Mouse (Mus musculus): ENCODE data around the gene Zbtb17. TPM values are rescaled to one million over a fixed set of nuclear protein-coding genes. Genes with fewer than 3 reads are reported as not detected.

Gene Zbtb17
- polyA plus RNA-seq, 1 experiment from 2014 or later, result 48.7 TPM

DNA sequence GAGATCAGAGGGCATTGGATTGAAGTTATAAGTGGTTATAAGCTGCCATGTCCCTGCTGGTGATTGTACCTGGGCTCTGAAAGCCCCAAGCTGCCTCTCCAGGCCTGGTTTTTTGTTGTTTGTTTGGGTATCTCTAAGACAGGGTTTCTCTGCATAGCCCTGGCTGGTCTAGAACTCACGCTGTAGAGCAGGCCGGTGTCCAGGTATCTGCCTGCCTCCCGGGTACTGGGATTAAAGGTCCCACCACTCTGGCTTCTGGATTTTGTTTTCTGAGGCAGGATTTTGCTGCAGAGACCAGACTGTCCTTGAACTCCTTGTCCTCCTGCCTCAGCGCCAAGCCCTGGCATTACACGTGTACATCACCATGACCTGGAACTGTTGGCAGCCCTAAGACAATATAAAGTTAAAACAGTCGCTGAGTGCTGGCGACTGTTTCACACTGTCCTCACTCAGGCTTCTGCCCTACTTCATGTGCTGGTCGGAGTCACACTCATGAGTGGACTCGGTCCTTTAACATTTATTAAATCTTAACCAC lies 7.5 kb downstream of the Zbtb17 start:
- Histone ChIP-seq H3K27me3 (no peaks in the 10 kb centered on the region), H3K4me3 (no peak overlapping the region), H3K4me1 (peaks cover 13% of the 10 kb centered on the region; the same call in 1 of the 2 replicates), H3K27ac (no peak overlapping the region), H3K9me3 (no peaks in the 10 kb centered on the region), H3K36me3 (peaks cover 68% of the 10 kb centered on the region), H3K4me2 (replicated peaks) (no peak overlapping the region), H3K9ac (no peak overlapping the region)
- WGBS, result 93% methylated on average over 9 of the region's 9 CpGs
- ATAC-seq (ENCODE audit: low FRiP score, low read depth), result no peak

DNA sequence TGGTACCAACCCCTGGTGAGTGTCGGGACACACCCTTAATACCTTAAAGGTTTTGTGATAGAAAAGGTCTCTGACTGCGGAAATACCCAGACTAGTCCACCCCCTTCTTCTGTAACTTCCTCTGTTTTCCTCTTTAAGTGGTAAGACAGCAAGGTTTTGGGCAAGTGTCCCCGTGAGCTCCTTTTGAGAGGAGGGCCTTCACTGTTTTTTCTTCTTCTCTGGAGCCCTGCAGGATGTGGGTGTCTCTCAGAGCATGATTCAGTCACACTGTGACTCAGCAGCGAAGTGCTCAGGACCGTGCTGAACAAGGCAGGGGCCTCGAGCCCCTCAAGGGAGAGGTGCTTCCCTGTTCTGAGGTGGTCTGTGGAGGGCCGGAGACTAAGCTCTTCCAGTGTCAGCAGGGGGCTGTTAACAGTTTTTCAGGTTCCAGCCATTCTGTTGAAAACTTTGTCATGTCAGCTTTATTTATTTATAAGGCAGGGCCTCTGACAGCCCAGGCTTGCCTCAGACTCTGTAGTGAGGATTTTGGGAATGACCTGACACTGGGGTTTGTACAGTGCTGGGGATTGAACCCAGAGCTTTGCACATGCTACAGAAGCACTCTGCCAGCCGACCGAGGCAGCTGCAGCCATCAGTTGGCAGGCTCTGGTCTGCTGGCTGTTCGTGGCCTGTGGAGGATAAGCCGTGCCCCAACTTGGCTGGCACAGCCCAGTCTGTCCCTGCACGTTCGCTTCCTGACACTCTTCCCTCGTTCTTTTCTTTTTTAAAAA lies 10.3 kb downstream of the Zbtb17 start:
- WGBS, result 82% methylated on average over 14 of the region's 14 CpGs
- Histone ChIP-seq H3K27ac (no peak overlapping the region; the same call in 1 of the 2 replicates), H3K9me3 (no peaks in the 10 kb centered on the region)

DNA sequence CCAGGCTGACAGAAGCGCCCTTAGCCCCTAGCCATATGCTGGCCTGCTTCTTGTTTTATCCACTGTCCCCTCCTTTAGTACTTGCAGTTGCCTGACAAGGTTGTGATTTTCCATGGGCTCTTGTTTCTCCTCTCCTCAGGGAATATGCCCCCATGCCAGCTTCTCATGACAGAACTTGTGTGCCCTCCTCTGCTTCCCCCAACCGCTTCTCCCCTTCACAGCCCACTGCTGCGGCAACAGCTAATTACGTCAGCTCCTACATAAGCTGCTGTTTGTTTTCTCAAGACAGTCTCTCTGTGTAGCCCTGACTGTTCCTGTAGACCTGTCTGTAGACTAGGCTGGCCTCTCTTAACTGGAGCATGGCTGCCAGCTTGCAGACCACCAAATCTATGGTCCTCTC lies 11.1 kb downstream of the Zbtb17 start:
- Histone ChIP-seq H3K27ac (no peak overlapping the region), H3K36me3 (peaks cover 44% of the 10 kb centered on the region), H3K9me3 (no peaks in the 10 kb centered on the region), H3K4me1 (peaks cover 29% of the 10 kb centered on the region), H3K4me3 (no peak overlapping the region), H3K4me2 (replicated peaks) (no peak overlapping the region), H3K9ac (no peak overlapping the region), H3K27me3 (no peaks in the 10 kb centered on the region)
- no peak for ATAC-seq (ENCODE audit: low FRiP score, low read depth)
- 69% methylated on average over 4 of the region's 4 CpGs for WGBS

More for the DNA sequence above, 10.3 kb downstream of the Zbtb17 start:
- Histone ChIP-seq H3K4me3 (no peak overlapping the region), H3K4me1 (peaks cover 29% of the 10 kb centered on the region), H3K9ac (no peak overlapping the region), H3K4me2 (replicated peaks) (no peak overlapping the region), H3K27me3 (no peaks in the 10 kb centered on the region), H3K36me3 (peaks cover 44% of the 10 kb centered on the region)
- ATAC-seq (ENCODE audit: low FRiP score, low read depth), result no peak

DNA sequence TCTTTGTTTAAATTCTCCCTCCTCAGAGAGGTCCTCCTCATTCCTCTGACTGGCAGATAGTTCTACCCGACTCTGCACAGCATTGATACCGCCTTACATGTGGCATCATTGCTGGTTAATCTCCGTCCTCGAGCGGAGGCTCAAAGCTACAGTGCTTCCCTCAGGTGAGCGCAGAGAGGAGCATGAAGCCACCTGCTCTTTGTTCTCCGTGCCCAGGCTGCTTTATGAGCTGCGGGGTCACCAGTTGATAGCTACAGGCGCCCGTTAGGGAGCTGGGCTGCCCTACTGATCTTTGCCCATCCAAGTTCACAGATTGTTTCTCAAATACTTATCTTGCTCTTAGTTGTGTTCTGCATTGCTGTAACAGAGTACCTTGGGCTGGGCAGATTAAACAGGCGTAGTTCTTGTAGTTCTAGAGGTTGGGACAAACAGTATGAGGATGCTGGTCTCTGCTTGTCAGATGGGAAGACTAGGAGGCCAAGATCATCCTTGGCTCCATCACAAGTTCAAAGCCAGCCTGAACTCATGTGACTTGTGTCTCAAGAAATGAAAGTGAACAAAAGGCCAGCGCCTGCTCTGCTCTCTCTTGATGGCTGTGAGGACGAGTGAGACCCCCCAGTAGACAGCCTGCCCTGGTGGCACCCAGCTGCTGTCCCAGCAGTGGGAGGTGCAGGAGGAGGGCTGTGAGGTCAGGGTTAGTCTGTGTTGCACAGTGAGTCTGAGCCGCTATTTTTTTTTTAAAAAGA lies 11.9 kb downstream of the Zbtb17 start:
- Histone ChIP-seq H3K36me3 (peaks cover 49% of the 10 kb centered on the region), H3K9ac (no peak overlapping the region), H3K27ac (no peak overlapping the region), H3K4me3 (no peak overlapping the region), H3K4me1 (peaks cover 29% of the 10 kb centered on the region), H3K4me2 (replicated peaks) (no peak overlapping the region), H3K27me3 (no peaks in the 10 kb centered on the region), H3K9me3 (no peaks in the 10 kb centered on the region)
- ATAC-seq (ENCODE audit: low FRiP score, low read depth), result no peak
- WGBS, result 93% methylated on average over 14 of the region's 14 CpGs

DNA sequence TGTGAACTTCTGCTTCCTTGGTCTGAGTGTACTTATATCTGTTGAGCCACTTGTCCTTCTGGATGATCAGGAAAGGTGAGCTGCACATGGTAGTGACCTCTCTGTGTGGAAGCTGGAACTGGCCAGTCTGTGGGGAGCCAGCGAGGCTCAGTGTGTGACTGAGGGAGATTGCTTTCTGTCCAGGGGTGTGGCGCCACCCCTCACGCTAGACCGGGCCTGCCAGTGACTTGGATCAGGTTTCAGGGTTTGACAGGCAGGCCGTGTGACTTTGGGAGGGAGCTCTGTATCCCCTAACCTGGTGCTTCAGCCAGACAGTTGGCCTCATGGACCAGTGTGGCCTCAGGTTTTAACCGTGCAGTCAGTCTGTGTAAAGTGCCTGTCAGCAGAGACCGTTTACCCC lies 13.8 kb downstream of the Zbtb17 start:
- no peaks in the 10 kb centered on the region for H3K9me3 ChIP-seq
- H3K4me1 ChIP-seq, result peaks cover 29% of the 10 kb centered on the region
- H3K4me2 ChIP-seq (replicated peaks), result peak overlapping the region; percentile 28
- 18% methylated on average over 7 of the region's 7 CpGs for WGBS
- no peaks in the 10 kb centered on the region for H3K27me3 ChIP-seq
- peaks cover 47% of the 10 kb centered on the region for H3K36me3 ChIP-seq
- H3K4me3 ChIP-seq, result no peak overlapping the region
- H3K27ac ChIP-seq, result peak overlapping the region; percentile 65; the same call in 1 of the 2 replicates
- peak overlapping the region; percentile 14; the same call in 1 of the 2 replicates for H3K9ac ChIP-seq
- ATAC-seq (ENCODE audit: low FRiP score, low read depth), result peak; percentile 43; the same call in 1 of the 2 replicates

DNA sequence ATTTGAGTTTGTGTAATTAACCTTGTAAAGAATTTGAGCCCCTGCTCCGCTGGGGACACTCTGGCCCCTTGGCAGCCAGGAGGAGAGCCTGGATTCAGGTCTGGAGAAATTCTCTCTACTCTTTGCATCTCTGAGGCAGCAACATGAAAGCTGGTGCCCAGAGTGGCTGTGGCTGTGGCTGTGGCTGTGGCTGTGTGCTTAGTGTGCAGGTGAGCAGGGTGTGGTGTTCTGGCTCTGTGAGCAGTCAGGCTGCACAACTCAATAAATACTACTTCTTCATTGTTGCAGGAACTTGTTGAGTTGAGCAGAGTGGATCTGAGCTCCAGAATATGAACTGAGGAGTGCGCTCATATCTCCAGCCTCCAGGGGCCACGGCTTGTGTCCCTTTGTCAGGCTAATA lies 14.4 kb downstream of the Zbtb17 start:
- Histone ChIP-seq H3K36me3 (peaks cover 52% of the 10 kb centered on the region), H3K9me3 (no peaks in the 10 kb centered on the region), H3K9ac (no peak overlapping the region), H3K27me3 (no peaks in the 10 kb centered on the region), H3K4me1 (peaks cover 29% of the 10 kb centered on the region), H3K27ac (peak overlapping the region; percentile 65; the same call in 1 of the 2 replicates), H3K4me2 (replicated peaks) (no peak overlapping the region), H3K4me3 (no peak overlapping the region)
- 67% methylated on average over 3 of the region's 3 CpGs for WGBS
- no peak for ATAC-seq (ENCODE audit: low FRiP score, low read depth)

DNA sequence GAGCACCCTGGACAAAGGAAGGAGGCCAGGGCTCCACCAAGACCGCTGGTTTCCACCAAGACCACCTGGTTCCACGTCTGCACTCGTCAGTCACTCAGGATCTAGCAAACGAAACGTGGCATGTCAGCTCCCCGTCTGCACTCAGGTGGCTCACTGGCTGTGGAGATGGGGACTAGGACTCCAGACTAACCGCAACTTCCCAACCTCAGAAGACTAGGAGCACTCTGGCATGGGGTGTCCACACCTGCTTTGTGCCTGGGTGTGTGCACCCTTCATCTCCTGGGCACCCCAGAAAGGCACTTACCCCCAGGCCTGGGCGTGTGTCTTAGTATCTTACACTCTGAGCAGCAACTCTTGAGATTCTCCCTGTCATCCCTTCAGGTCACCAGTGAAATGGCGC lies 15.3 kb downstream of the Zbtb17 start:
- H3K4me1 ChIP-seq, result peaks cover 26% of the 10 kb centered on the region
- H3K4me3 ChIP-seq, result no peak overlapping the region
- H3K9me3 ChIP-seq, result no peaks in the 10 kb centered on the region
- no peaks in the 10 kb centered on the region for H3K27me3 ChIP-seq
- peaks cover 59% of the 10 kb centered on the region for H3K36me3 ChIP-seq
- H3K4me2 ChIP-seq (replicated peaks), result no peak overlapping the region
- no peak for ATAC-seq (ENCODE audit: low FRiP score, low read depth)
- WGBS, result 92% methylated on average over 9 of the region's 9 CpGs
- no peak overlapping the region for H3K27ac ChIP-seq
- no peak overlapping the region for H3K9ac ChIP-seq

DNA sequence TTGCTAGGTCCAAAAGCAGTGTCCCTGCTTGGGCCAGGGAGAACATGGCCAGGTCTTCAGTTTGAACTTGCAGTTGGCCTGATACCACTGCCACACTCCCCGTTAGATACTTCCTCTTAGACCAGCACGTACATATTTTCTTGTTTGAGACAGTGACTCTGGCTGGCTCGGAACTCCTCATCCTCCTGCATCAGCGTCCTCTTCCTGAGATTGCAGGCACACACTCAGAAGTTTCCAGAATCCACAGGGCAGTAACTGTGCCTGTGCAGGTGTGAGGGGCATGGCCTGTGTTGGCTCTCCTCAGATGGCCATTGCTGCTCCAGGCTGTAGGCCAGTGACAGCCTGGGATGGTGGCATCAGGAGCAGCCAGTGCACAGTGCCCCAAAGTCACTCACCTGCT lies 16.0 kb downstream of the Zbtb17 start:
- no peaks in the 10 kb centered on the region for H3K27me3 ChIP-seq
- no peak overlapping the region for H3K4me3 ChIP-seq
- no peak overlapping the region for H3K4me2 ChIP-seq (replicated peaks)
- no peak for ATAC-seq (ENCODE audit: low FRiP score, low read depth)
- peaks cover 63% of the 10 kb centered on the region for H3K36me3 ChIP-seq
- WGBS, result 93% methylated on average over 4 of the region's 4 CpGs
- no peak overlapping the region for H3K27ac ChIP-seq
- H3K4me1 ChIP-seq, result peaks cover 21% of the 10 kb centered on the region
- no peaks in the 10 kb centered on the region for H3K9me3 ChIP-seq
- H3K9ac ChIP-seq, result no peak overlapping the region

DNA sequence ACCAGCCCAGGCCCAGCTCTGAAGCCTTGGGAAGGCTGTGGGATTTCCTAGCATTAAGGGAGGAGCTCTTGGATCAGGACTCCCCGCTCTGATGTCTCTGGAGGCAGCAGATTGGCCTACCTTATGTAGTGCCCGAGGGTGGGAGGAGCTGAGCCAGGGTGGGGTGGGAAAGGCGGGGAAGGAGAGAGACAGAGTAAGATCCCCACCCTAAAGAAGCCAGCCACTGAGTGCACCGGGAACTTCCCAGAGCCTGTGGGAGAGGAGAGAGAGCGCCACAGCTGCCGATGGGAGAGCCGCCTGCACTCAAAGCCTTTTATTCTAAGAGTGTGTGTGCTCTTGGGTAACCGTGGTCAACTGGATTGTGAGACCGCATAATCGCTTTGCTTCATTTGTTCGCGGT lies 16.6 kb downstream of the Zbtb17 start:
- Histone ChIP-seq H3K4me3 (no peak overlapping the region), H3K27me3 (no peaks in the 10 kb centered on the region), H3K27ac (no peak overlapping the region), H3K9me3 (no peaks in the 10 kb centered on the region), H3K9ac (no peak overlapping the region), H3K4me2 (replicated peaks) (no peak overlapping the region), H3K4me1 (peaks cover 17% of the 10 kb centered on the region), H3K36me3 (peaks cover 67% of the 10 kb centered on the region)
- ATAC-seq (ENCODE audit: low FRiP score, low read depth), result no peak
- 67% methylated on average over 12 of the region's 12 CpGs for WGBS

DNA sequence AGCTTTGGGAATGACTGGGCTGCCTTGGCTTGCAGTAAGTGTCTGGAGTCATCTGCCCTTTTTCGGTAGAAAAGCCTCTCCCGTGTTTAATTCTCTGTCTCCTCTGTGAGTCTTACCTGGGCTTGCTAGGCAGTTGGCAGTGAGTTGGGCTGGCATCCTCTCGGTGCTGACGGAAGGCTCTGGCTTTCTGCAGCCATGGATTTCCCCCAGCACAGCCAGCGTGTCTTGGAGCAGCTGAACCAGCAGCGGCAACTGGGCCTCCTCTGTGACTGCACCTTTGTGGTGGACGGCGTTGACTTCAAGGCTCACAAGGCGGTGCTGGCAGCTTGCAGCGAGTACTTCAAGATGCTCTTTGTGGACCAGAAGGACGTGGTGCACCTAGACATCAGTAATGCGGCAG lies 17.1 kb downstream of the Zbtb17 start:
- Histone ChIP-seq H3K9me3 (no peaks in the 10 kb centered on the region), H3K27me3 (no peaks in the 10 kb centered on the region), H3K4me2 (replicated peaks) (no peak overlapping the region), H3K4me1 (peaks cover 17% of the 10 kb centered on the region), H3K9ac (no peak overlapping the region), H3K4me3 (no peak overlapping the region), H3K36me3 (peaks cover 67% of the 10 kb centered on the region), H3K27ac (no peak overlapping the region)
- ATAC-seq (ENCODE audit: low FRiP score, low read depth), result no peak
- 91% methylated on average over 12 of the region's 12 CpGs for WGBS

DNA sequence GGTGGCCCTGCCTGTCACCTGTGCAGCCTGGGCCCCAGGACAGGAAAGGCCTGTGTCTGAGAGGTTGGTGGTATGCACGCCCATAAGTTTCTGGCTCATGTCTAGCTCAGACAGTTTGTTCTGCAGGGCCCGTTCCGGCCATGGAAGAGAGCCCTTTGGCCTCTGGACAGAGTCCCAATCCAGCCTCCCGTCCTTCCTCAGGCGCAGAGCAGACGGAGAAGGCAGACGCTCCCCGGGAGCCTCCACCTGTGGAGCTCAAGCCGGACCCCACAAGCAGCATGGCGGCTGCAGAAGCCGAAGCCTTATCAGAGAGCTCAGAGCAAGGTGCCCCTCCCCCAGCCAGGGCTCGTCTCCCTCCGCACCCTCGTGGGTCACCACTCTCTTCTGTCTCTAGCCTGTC lies 19.0 kb downstream of the Zbtb17 start:
- Histone ChIP-seq H3K27ac (no peak overlapping the region), H3K4me2 (replicated peaks) (no peak overlapping the region), H3K36me3 (peaks cover 83% of the 10 kb centered on the region), H3K4me3 (no peak overlapping the region), H3K4me1 (peaks cover 7% of the 10 kb centered on the region), H3K27me3 (no peaks in the 10 kb centered on the region), H3K9me3 (no peaks in the 10 kb centered on the region), H3K9ac (no peak overlapping the region)
- ATAC-seq (ENCODE audit: low FRiP score, low read depth), result no peak
- 81% methylated on average over 14 of the region's 14 CpGs for WGBS

DNA sequence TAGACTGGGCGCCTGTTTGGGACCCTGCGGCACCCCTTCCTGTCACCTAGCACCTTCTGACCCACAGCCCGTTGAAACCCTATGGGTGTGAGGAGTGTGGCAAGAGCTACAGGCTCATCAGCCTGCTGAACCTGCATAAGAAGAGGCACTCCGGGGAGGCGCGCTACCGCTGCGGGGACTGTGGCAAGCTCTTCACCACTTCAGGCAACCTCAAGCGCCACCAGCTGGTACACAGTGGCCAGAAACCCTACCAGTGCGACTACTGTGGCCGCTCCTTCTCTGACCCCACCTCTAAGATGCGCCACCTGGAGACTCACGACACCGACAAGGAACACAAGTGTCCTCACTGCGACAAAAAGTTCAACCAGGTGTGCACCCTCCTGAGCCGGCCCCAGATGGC lies 20.3 kb downstream of the Zbtb17 start:
- H3K36me3 ChIP-seq, result peaks cover 92% of the 10 kb centered on the region
- ATAC-seq (ENCODE audit: low FRiP score, low read depth), result no peak

More for the DNA sequence above, 20.3 kb downstream of the Zbtb17 start:
- H3K4me3 ChIP-seq, result no peak overlapping the region
- H3K4me2 ChIP-seq (replicated peaks), result no peak overlapping the region
- no peak overlapping the region for H3K9ac ChIP-seq
- WGBS, result 77% methylated on average over 16 of the region's 16 CpGs
- H3K27me3 ChIP-seq, result no peaks in the 10 kb centered on the region
- H3K4me1 ChIP-seq, result no peaks in the 10 kb centered on the region
- no peaks in the 10 kb centered on the region for H3K9me3 ChIP-seq
- H3K27ac ChIP-seq, result no peak overlapping the region
